Mouse (Mus musculus): ENCODE data around the gene Tut4.
A peak's percentile ranks its signal among the peaks of the same experiment; 100 is the strongest.

Gene Tut4

GRCm38 (mm10) chr4:108484230-108484629 lies 25.0 kb downstream of the Tut4 start:
- no peak for DNase-seq (ENCODE audit: extremely low read depth, low read depth, low spot score)

- no peak for DNase-seq (ENCODE audit: extremely low read depth, low read depth, low spot score)
Observed at GRCm38 (mm10) chr4:108503023-108503422, 43.8 kb downstream of the Tut4 start.

GRCm38 (mm10) chr4:108539701-108540100 lies 80.5 kb downstream of the Tut4 start:
- DNase-seq (ENCODE audit: extremely low read depth, low read depth, low spot score), result no peak

- no peak for DNase-seq (ENCODE audit: extremely low read depth, low read depth, low spot score)
Observed at GRCm38 (mm10) chr4:108565026-108565425, 105.8 kb downstream of the Tut4 start.

- DNase-seq (ENCODE audit: extremely low read depth, low read depth, low spot score), result no peak
Observed at GRCm38 (mm10) chr4:108572644-108573043, 113.4 kb downstream of the Tut4 start.

GRCm38 (mm10) chr4:108578840-108579742 lies 119.9 kb downstream of the Tut4 start, which contains the start of the genes Prpf38a and Orc1:
Prpf38a (minus strand) TSS chr4:108579336.
Orc1 (plus strand) TSS chr4:108579423.
- peak; percentile 74 for DNase-seq (ENCODE audit: extremely low read depth, low read depth, low spot score)

GRCm38 (mm10) chr4:108579743-108580411 lies 120.7 kb downstream of the Tut4 start:
- no peak for DNase-seq (ENCODE audit: extremely low read depth, low read depth, low spot score)

GRCm38 (mm10) chr4:108593376-108593775 lies 134.2 kb downstream of the Tut4 start:
- DNase-seq (ENCODE audit: extremely low read depth, low read depth, low spot score), result no peak

- no peak for DNase-seq (ENCODE audit: extremely low read depth, low read depth, low spot score)
Observed at GRCm38 (mm10) chr4:108595785-108596184, 136.6 kb downstream of the Tut4 start.

GRCm38 (mm10) chr4:108598306-108598705 lies 139.1 kb downstream of the Tut4 start:
- no peak for DNase-seq (ENCODE audit: extremely low read depth, low read depth, low spot score)

- DNase-seq (ENCODE audit: extremely low read depth, low read depth, low spot score), result no peak
Observed at GRCm38 (mm10) chr4:108601870-108602269, 142.6 kb downstream of the Tut4 start.

- no peak for DNase-seq (ENCODE audit: extremely low read depth, low read depth, low spot score)
Observed at GRCm38 (mm10) chr4:108608651-108609050, 149.4 kb downstream of the Tut4 start.

All from fat pad, adult 2 months (tissue).